Mouse (Mus musculus): Measurements from ENCODE around the gene Atxn7l1.

The Atxn7l1 gene

DNA sequence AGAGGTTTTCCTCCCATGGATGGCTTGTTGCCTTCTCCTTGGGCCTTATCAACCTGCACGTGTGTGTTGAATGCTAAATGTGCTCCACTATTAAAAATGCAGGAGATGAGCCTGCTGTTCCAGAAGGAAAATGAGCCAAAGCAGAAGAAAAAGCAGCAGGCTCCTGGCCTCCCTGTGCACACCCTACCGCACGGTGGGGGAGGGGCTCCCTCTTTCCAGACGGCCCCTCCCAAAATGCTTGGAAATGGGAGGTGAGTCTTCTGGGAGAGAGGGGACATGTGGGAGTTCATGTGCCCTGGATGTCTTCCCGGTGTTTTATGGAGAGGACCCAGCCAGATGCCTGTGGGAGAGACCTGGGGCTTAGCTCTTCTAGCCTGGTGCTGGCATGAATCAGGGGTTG lies 185.3 kb downstream of the Atxn7l1 start:
- no peak for DNase-seq

DNA sequence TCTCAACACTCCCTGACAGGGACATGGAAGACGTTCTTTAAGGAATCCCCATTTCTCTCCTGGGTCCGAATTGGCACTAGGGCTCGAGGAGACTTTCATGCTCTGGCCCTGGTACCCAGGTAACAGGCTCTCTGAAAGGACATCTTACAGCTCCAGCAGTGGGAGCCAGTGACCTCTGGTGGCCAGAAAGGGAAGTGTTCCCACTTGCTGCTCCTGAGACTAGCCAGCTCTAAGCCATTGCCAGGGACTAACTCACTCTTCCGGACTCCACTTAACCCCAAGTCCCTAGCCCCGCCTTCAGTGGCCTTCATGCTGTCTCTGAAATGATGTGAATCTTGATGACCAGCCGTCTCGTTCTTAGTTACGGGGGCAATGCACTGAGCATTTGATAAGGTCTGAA lies 186.4 kb downstream of the Atxn7l1 start:
- peak; percentile 85 for DNase-seq

DNA sequence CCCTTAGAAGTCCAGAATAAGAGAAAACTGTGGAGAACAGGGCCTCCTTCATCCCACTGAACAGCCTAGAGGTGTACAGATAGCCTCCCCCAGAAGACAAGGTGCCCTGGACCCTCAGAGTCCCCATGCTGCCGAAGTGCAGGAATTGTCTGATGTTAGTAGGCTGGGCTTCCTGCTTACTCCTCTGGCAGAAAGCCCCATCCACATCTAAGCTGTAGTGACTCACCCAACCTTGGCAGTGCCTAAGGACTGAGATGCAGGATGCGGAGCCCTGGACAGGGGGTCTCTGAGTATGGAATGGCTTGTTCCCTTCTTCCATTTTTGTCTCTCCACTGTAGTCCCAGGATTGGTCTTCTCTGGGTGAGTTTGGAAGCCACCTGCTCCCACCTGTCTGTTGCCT lies 187.0 kb downstream of the Atxn7l1 start:
- no peak for DNase-seq

DNA sequence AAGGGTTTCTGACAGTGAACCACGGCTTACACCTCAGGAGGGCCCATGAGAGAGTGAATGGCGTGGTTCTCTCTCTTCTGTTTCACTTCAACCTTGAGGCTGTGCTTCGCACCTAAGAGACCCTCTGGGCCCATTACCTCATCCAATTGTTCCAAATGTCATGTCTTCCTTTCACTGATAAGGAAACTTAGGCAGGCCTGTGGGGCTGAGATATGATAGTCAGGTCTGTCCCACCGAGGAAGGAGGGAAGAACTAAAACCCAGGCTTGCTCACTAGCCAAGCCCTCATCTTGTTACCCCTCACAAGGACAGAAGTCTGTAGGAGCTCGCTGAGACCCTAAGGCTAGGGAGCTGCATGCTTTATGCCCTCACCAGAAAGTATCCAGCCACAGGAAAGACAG lies 187.5 kb downstream of the Atxn7l1 start:
- no peak for DNase-seq

- DNase-seq = no peak
Observed at GRCm38 (mm10) chr12:33335410-33335809, 187.9 kb downstream of the Atxn7l1 start.

DNA sequence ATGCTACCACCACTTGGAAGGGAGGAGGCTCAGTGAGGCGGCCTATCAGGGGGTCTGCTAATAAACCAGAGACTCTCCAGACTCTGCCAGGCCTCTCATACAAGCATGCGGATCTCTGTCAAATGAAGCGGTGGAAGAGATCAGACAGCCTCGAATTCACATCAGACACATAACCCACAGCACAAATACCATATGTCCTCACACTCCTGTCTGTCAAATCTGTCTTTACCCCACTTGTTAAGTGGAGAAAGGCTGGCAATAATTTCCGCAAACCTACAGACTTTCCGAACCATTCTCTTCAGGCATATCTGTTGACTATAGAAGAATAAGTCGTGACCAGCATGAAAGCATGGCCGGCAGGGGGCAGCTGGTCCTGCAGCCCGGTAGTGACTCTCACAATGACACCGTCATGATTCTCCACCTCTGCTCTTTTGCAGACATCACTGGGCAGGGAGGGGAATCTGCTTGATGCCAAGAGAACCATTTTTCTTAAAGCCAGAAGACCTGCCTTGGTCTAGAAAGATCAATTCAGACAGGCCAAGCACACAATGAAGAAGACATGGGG lies 189.2 kb downstream of the Atxn7l1 start:
- DNase-seq = no peak

GRCm38 (mm10) chr12:33337289-33337688 lies 189.8 kb downstream of the Atxn7l1 start:
- no peak for DNase-seq

- DNase-seq = no peak
Observed at GRCm38 (mm10) chr12:33338170-33338569, 190.7 kb downstream of the Atxn7l1 start.

GRCm38 (mm10) chr12:33339822-33340221 lies 192.3 kb downstream of the Atxn7l1 start:
- DNase-seq = no peak

- DNase-seq = no peak
Observed at GRCm38 (mm10) chr12:33340698-33341097, 193.2 kb downstream of the Atxn7l1 start.

DNA sequence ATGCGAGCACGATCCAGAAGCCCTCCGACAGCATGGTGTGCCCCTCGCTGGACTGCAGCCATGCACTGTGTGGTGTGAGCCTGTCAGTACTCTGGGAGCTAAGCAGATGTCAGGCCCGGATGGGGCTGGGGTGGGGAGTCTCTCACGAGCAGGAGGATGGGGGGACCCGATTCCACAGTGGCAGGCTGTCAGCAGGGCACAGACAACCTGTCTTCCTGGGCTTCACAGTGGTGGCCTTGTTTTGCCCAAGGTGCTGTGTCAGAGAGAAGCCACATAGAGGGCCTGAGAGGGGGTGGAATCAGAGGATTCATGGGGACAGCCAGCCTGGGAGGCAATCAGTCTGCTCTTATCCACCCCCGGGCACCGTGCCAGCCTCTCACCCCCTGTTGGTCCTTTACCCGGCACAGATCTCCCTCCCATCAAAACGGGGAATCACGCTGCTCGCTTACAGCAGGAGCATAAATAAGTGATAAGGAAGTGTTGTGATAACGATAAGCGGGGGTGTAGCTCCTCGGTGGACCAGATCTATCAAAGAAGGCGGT lies 193.9 kb downstream of the Atxn7l1 start:
- no peak for DNase-seq

DNA sequence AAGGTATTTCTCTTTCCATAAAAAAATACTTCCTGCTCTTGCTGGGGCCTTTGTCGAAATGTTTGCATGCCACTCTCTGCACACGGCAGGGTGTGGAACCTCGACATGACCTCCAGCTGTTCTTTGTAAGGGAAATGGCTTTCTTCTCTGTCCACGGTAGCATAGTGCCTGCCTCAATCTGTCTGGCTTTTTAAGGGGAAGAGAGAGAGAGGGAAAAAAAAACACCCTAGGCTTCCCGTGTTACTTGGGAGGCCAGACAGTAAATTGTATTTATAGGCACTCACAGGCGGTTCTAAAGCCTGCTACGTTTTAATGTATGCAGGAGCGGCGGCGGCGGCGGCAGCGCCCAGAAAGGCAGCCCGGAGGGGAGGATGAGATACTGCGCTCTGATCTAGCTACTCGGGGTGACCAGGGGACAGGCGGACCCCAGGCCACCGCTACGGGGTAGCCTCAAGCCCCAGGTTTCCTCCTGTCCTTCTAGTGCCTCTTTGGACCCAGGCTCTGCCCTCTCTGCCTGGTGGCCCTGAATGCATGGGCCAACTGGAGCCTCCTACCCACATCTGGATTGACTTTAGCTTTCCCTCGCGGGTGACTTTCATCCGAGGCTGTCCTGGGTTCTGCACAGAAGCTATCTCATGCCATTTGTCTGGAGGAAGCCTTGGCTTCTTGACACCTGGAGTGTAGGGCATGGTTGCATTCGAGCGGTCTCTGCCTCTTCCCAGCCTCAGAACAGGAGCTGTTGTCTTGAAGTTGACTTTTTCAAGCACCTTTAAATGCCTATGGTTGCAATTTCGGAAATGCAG lies 197.7 kb downstream of the Atxn7l1 start:
- DNase-seq = no peak

DNA sequence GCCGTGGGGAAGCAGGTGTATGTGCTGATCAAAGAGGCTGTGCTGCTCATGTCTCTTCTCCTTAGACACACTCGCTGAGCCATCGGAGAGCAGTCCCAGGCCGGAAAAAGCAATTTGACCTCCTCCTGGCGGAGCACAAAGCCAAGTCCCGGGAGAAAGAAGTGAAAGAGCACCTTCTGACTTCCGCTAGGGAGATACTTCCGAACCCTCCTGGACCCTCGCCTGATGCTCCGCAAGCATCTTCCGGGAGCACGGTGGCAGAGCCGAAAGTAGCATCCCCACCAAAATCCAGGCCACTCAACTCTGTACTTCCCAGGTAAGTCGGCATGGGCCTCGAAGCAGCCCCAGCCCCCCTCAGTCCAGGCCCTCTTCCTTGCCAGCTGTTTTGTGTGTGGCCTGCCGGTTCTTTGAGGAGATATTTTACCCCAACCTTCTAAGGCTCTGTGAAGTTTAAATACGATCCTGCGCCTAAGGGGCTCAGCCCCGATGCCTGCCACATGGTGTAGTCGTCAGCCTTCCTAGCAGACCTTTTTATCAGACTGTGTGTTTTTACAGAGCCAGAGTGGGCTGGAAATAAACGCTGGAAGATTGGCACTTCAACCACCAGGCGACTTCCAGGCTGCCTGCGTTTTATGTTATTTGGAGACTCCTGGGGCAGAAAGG lies 198.4 kb downstream of the Atxn7l1 start:
- DNase-seq = no peak

DNA sequence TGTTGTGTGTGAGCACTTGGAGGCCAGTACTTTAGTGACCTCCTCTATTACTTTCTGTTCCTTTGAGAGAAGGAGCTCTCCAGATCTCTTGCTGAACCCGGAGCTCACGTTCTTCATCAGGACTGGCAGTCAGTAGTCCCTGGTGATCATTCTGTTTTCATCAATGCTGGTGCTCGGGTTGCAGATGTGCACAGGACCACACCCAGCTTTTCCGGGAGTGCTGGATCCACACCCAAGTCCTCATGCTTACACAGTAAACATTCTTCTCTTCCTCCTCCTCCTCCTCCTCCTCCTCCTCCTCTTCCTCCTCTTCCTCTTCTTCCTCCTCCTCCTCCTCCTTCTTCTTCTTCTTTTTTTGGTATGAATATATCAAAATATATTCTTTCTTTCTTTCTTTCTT lies 205.2 kb downstream of the Atxn7l1 start:
- no peak for DNase-seq

DNA sequence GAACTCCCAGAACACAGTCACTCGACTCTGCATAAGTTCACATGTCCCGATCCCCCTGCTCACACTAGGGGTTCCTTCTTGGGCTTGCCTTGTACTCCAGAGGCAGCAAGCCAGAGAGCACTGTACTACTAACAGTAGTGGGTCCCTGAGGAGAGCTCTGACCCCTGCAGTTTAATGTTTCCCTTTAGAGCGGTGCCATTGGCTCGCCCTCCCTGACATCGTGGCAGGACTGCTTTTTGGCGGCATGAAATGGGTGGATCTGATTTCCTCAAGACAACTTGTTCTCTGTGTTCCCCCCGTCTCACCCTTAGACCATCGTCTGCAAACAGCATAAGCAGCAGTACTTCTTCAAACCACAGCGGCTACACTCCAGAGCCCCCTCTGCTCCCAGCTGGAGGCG lies 210.9 kb downstream of the Atxn7l1 start:
- no peak for DNase-seq

- no peak for DNase-seq
Observed at GRCm38 (mm10) chr12:33359209-33359608, 211.7 kb downstream of the Atxn7l1 start.

- no peak for DNase-seq
Observed at GRCm38 (mm10) chr12:33359878-33360482, 212.5 kb downstream of the Atxn7l1 start.

DNA sequence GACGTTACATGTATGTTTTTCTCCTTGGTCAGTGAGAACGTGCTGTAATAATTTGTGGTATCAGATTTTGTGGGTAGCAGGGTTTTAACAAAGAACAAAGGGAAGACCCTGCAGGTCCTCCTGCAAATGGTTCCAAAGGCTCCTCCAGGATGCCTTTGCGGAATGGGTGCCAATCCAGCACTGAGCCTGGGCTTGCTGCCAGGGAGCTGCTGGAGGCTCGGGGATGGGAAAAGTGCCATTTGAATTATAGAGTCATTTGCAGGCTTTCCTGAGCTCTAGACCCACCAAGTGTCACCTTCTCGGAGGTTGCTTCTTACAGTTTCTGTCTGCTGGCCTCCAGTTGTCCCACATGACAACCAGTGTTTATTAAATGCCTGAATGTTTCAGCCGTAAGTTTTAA lies 213.2 kb downstream of the Atxn7l1 start:
- no peak for DNase-seq

DNA sequence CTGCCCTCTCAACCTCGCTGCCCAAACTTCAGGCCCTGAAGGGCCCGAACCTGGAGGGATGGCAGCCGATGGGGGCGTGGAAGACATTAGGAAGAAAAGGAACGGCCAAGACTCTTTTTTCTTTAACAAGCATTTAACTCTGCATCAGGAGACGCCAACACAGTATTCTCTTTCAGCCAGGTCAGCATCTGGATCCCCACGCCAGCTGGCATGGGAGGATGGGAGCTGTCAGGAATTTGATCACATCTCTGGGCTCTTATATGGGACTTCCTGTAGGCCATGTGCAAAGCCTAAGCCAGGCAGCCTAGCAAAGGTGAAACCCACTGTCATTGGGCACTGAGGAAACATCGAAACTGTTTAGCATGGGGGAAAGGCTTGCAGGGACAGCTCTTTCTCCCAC lies 217.0 kb downstream of the Atxn7l1 start:
- no peak for DNase-seq

DNA sequence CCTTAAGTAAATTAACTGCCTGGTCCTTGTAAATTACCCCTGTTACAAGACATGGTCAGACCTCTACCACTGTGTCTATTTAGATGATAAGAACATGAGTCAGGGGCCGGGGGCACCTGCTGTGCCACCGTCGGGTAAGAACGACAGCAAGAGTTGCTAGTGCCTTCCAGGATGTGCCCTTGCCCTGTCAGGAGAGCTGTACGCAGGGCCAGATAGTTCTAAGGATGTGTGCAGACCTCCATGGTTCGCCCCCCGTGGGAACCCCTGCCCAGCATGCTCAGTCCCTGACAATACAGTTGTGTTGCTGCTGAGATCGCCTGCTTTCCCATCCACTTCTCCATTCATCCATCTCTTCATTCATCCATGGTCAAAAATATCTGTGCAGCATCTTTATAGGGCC lies 217.6 kb downstream of the Atxn7l1 start:
- no peak for DNase-seq

DNA sequence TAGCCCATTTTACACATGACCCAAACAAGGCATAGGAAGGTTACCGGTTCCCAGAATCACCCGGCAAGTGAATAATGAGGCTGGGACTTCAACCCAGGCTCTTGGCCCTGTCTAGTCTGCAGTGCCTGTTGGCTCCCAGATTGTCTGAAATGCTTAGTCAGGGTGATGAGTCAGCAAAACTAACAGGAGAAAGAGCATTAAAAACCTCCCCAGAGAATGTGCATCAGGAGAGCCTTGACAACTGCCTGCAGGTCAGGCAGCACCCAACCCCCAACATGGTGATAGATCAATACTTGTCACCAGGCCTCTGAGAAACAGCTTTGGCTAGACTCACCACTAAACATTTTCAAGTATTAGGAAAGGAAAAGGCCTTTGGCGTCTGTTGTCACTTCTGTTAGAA lies 222.1 kb downstream of the Atxn7l1 start:
- DNase-seq = no peak

- DNase-seq = peak; percentile 80
Observed at GRCm38 (mm10) chr12:33379624-33380445, 232.3 kb downstream of the Atxn7l1 start.

DNA sequence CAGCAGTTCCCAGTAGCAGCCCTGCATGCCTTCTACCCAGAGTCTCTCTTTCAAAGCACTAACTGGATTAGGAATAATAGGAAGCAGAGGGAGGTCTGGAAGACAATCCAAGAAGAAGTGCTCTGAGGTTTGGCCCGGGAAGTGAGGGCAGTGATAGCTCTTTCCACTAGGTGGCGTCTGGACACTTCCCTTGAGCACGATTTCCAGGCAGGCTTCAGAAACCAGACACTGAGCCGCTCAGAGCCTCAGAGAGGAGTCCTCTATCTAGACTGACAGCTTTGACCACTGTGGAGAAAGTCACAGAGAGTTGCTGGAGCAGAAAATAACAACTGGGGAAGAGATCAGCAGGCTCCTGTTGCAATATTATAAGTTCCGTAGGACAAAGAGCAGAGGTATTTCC lies 241.3 kb downstream of the Atxn7l1 start:
- DNase-seq = peak; percentile 48
